Mouse (Mus musculus): ENCODE results near the gene Gm11596.
"Not testable (repeated sequence)": the region's sequence is repeated elsewhere in the genome, so short reads cannot be mapped to it uniquely, and the experiment has no call there.

Gm11596 gene

GRCm38 (mm10) chr11:99793367-99793766, at the start of gene Gm11596:
Gm11596 (minus strand) TSS chr11:99793467.
- DNase-seq, result no peak

GRCm38 (mm10) chr11:99842185-99842584, 48.9 kb upstream of the Gm11596 start:
- peak in 1 of 2 experiments; percentile 3 for DNase-seq

GRCm38 (mm10) chr11:99837966-99838365, 44.7 kb upstream of the Gm11596 start, which contains the start of gene 2300003K06Rik:
2300003K06Rik (minus strand) TSS chr11:99838066.
- no peak for DNase-seq

GRCm38 (mm10) chr11:99815566-99815965, 22.3 kb upstream of the Gm11596 start, which contains the start of gene Gm11564:
Gm11564 (minus strand) TSS chr11:99815666.
- DNase-seq, result not testable (repeated sequence)

GRCm38 (mm10) chr11:99809792-99810191, 16.5 kb upstream of the Gm11596 start, which contains the start of gene Krtap4-13:
Krtap4-13 (minus strand) TSS chr11:99809892.
- not testable (repeated sequence) for DNase-seq

GRCm38 (mm10) chr11:99804346-99804745, 11.1 kb upstream of the Gm11596 start, which contains the start of gene Gm11554:
Gm11554 (minus strand) TSS chr11:99804446.
- not testable (repeated sequence) for DNase-seq

- not testable (repeated sequence) for DNase-seq
These were observed 5.6 kb upstream of the Gm11596 start, which contains the start of gene Gm11569 for GRCm38 (mm10) chr11:99798832-99799231. Gm11569 (minus strand) TSS chr11:99798932.

GRCm38 (mm10) chr11:99784900-99785299, 8.4 kb downstream of the Gm11596 start, which contains the start of gene Krtap4-9:
Krtap4-9 (plus strand) TSS chr11:99785200.
- not testable (repeated sequence) for DNase-seq

GRCm38 (mm10) chr11:99780604-99781003, 12.7 kb downstream of the Gm11596 start, which contains the start of gene Krtap4-8:
Krtap4-8 (minus strand) TSS chr11:99780704.
- no peak for DNase-seq

GRCm38 (mm10) chr11:99778401-99778800, 14.9 kb downstream of the Gm11596 start:
- DNase-seq, result peak in 1 of 2 experiments; percentile 6

- not testable (repeated sequence) for DNase-seq
These were observed 20.5 kb downstream of the Gm11596 start, which contains the start of gene Gm11595 for GRCm38 (mm10) chr11:99772813-99773212. Gm11595 (minus strand) TSS chr11:99772913.

GRCm38 (mm10) chr11:99768410-99768809, 24.9 kb downstream of the Gm11596 start:
- no peak for DNase-seq

GRCm38 (mm10) chr11:99758877-99759276, 34.4 kb downstream of the Gm11596 start:
- peak; percentile 9 to 11 for DNase-seq

- no peak for DNase-seq
These were observed 49.3 kb downstream of the Gm11596 start for GRCm38 (mm10) chr11:99743985-99744384.

Data from cerebellum, postnatal 10 days (tissue).